Mouse (Mus musculus): ENCODE measurements around the gene Nfix.

Gene Nfix

DNA sequence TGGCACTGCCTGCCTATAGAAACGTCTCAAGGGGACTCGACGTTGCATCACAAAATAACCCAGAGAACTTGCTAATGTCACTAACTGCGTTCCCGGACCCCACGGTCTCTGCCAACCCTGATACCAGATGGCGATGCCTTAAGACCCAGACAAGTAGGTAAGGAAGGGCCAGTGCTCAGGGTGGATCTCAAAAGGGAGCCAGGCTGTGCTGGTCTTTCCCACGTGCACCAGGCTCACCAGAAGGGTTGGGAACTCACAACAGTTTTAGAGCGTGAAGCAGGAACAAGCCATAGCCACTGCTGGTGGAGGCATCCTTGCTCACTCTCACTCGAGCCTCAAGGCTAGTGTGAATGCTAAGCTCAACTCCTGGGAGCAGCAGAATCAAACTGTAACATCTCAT lies 32.9 kb downstream of the Nfix start:
- DNase-seq (ENCODE audit: low read depth, low spot score), result no peak

GRCm38 (mm10) chr8:84766422-84766821 lies 33.7 kb downstream of the Nfix start:
- no peak for DNase-seq (ENCODE audit: low read depth, low spot score)

DNA sequence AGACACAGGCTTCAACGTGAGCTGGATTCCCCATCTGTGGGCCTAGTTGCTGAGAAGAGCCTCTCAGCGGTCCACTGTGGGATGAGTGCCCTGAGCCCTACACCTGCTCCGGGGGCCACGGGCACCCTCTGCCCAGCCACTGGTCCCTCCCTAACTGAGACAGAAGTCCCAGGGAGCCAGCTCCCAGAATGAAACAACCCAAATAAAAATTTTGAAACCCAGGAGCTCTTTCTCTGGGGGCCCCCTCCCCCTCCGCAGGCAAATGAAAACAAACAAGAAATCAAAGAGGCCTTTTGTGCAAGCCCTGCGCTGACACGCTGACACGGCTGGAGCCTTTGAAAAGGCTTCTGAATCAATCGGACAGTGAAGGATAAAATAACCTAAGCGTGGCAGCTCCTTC lies 34.5 kb downstream of the Nfix start:
- no peak for DNase-seq (ENCODE audit: low read depth, low spot score)

DNA sequence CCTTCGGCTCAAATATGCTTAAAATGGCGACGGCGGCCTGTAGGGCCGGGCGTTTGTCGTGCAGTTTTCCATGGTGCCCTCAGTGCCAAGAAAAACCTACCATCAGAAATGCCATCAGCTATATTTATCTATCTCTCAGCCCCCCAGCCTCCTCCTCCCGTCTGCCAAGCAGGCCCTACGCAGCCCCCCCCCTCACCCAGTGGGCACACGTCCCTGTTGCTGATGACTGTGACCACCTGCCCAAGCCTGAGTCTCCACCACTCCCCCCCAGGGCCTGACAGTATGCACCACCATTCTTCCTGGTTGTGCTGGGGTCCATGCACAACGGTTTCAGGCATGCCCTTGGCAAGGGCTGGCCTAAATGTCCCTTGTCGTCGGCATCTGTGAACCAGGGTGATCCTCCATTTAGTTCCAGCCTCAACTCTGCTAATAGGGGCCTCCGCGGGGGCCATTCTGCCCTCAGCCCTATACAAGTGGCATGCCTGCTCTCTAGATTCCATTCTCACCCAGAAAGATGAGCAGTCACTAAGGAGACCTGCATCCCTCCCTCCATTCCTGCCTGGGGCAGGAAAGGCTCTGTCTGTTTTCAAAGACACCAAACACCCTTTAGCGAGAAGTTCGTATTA lies 35.2 kb downstream of the Nfix start:
- no peak for DNase-seq (ENCODE audit: low read depth, low spot score)

DNA sequence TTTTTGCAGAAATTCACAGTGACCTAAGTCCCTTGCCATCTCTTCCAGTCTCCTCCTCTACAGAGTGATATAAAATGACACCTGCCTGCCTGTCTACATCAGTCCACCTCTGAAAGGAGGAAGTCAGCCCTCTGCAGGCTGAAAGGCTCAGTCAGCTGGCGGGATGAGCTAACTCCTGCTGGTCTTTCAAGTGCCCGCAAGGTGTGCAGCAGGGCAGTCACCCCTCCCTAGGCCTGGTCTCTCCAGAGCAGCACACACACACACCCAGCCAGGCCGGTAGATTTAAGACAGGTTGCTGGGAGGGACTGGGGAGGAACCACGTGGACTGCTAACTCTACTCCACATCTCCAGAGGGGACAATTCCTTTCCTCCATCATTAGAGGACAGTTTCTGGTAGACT lies 36.0 kb downstream of the Nfix start:
- no peak for DNase-seq (ENCODE audit: low read depth, low spot score)

DNA sequence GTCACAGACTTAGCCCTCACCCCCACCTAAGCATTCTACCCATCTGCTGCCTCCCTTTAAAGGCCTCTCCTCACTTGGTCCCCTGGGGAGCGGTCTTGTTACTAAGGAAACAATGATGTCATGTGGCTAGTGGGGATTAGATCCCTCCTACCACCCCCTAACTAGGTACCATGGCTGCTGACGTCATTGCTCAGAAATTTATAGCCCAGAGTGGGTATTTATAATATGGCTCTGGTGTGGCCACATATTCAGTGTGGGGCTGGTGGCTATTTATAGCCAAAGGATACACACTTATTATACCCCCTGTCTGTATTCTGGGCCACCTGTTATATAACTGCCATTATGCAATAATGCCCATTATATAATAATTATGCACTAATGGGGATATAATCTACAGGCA lies 39.2 kb downstream of the Nfix start:
- no peak for DNase-seq (ENCODE audit: low read depth, low spot score)

DNA sequence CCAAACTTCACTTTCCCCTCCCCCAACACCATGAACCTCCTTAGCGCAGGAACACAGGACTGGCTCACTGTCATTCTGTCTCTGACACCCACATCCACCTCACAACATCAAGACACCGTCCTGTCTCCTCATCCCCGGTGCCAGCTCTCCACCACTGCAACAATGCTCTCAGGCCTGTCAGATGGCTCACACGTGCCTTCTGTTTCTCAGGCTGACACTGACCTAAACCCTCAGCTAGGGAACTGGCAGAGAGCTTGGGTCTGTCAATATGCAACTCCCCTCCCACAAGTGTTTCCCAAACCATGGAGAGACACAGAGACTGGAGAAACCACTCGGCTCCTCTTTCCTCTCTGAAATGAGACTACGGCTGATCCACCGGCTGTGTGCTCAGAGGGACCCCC lies 39.7 kb downstream of the Nfix start:
- no peak for DNase-seq (ENCODE audit: low read depth, low spot score)

DNA sequence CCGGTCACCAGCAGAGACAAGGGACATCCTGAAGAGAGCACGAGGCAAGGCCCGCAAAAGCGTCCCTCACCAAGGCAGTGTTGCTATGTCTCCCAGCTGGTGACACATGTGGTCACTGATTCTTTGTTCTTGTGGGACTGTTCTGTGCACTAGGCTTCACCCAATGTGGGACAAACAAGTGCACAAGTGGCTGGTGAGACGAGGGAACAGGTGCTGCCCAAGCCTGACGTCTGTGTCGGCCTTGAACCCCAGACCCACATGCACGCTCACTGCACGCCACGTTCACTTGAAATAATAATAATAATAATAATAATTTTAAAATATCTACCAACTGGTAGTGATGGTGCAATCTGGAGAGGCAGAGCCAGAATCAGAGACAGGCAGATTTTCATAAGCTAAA lies 40.4 kb downstream of the Nfix start:
- DNase-seq (ENCODE audit: low read depth, low spot score), result no peak

GRCm38 (mm10) chr8:84759126-84759525 lies 41.0 kb downstream of the Nfix start:
- no peak for DNase-seq (ENCODE audit: low read depth, low spot score)

DNA sequence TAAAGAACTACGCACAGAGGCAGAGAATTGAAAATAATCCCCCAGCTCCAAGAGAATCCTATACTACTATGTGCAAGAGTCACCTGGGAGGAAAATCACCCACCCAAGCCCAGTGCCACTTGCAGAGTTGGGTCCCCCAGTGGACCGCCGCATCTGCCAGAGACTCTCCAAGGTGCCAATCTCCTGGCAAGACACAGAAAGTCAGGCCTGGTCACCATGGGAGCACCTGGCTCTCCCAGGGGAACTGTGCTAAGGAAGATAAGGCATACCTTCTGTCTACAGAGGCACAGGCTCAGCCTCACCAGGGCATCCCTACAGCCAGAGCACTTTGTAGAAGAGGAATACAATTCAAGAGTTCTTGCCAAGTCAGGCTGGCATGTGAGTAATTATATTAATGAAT lies 41.8 kb downstream of the Nfix start:
- no peak for DNase-seq (ENCODE audit: low read depth, low spot score)

DNA sequence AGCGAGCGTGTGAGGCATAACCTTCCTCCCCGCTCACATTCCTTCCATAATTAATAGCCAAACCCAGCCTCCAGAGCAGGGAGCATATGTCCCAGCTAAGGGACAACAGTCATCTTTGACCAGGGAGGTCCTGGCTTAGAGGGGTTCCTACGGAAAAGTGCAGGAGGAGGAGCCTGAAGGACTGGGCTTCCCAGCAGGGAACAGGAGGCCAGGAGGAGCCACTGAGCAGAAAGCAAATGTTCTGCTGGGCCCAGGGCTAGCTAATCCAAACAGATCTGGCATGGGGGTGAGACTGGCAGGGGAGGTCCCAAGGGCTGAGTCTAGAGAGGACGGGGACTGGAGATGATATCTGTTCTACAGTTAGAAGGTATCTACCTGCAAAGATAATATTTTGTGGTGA lies 42.6 kb downstream of the Nfix start:
- DNase-seq (ENCODE audit: low read depth, low spot score), result no peak

- DNase-seq (ENCODE audit: low read depth, low spot score), result no peak
These were observed 47.2 kb downstream of the Nfix start for GRCm38 (mm10) chr8:84752734-84753582.

DNA sequence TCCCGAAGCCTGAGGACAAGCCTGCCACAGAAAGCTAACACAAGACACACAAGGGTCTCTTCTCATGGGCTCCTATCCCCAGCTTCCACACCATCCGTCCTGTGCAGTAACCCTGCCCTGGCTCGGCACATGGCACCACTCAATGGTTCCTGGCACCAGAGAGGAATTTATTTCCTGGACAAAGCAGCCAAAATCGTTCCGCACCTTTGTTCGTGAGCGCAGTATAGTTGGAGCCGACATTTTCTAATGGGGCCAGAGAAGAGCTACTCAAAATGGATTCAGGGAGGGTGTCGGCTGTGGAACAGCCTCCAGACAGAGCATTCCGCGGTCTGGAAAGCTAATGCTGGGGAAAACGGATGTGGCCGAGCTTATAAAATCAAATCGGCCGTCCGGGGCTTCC lies 50.6 kb downstream of the Nfix start:
- no peak for DNase-seq (ENCODE audit: low read depth, low spot score)

DNA sequence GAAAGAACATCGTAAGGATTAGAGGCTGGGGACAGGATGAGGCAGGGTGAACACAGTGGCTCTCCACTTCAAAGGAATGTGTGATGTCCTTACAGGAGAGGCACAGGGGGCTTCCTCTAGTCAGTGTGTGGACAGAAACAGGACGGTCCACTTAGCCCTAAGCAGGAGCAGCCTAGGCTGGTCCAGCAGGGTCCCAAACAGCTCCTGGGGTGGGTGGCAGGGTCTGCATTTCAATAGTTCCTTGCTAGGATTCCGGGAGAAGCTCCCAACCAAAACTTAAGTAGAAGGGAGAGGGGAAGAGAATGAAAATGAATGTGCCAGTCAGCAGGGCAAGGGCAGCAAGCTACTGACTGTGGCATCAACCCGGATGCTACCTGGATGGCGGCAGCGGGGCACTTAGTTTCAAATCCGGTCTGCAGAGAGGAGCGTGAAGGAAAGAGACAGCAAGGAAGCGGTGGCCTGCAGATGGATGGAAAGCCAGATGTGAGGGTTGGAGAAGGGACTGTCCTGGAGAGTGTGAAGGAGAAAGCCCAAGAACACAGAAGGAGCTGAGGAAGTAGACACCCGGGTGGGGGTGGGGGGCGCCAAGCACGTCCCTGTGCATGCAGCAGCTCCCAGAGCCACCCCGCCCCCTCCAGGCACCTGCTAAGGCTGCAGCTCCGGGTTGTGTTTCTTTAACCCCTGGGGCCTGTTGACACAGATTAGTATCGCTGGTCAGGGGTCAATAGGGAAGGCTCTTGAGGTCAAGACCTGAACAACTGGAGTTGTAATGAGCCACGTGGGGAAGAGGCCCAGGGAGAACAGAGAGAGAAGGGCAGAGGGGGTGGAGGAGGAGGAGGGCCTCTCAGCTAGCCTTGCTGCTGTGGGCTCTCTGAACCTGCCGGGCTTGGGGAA lies 54.9 kb downstream of the Nfix start:
- peak; percentile 41 for DNase-seq (ENCODE audit: low read depth, low spot score)

GRCm38 (mm10) chr8:84743517-84744420 lies 56.4 kb downstream of the Nfix start:
- DNase-seq (ENCODE audit: low read depth, low spot score), result no peak

DNA sequence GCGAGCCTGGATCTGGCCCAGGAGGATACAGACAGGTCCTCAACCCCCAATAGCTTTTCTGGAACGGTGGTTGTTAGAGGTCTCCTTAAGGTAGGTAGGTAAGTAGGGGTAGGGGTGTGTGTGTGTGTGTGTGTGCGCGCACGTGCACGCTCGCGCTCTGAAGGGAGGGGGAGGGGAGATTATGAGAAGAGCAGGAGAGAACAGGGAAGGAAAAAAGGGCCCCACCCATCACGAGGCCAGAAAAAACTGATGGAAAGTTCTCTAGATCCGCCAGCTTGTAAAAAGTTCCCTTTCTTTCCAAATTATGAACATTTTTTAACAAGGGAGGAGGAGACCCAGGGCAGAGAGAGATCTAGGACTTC lies 57.1 kb downstream of the Nfix start:
- no peak for DNase-seq (ENCODE audit: low read depth, low spot score)

DNA sequence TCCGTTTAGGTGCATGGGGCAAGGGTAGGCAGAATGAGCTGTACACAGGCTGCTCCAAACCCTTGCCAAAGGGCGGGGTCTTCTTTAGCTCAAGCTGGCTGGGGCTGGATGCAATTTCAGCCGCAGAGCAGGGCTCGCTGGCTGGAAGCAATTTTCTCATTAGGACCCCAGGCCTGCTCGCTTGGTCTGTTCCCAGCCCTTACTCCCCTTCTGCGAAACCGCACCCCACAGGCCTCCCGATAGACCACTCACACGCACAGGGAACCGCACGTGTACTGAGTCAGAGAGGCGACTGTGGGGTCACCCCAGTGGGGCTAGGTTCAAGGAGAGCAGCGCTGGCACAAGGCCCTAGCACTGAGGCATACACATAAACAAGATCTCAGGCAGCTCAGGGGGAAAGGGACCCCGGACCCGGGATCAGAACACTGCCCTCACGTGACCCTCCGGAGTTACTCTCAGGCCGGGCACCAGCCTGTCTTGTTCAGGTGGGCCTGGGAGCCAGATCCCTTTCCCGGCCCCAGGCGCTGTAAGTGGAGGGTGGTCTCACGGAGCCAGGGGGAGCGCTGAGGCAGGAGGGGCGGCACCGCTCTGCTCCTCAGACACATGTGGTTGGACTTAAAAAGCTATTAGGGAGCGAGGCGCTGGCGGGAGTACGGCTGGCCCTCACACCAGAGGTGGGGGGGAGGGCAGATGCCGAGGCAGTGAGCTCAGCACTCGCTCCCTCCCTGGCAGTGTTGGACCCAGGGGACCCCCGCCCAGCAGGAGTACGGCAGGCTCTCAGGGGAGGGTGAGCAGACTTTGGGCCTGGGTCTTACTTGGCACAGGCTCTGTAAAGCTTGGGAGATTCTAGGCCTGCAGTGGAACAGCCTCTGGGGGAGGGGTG lies 57.7 kb downstream of the Nfix start:
- peak; percentile 47 for DNase-seq (ENCODE audit: low read depth, low spot score)

DNA sequence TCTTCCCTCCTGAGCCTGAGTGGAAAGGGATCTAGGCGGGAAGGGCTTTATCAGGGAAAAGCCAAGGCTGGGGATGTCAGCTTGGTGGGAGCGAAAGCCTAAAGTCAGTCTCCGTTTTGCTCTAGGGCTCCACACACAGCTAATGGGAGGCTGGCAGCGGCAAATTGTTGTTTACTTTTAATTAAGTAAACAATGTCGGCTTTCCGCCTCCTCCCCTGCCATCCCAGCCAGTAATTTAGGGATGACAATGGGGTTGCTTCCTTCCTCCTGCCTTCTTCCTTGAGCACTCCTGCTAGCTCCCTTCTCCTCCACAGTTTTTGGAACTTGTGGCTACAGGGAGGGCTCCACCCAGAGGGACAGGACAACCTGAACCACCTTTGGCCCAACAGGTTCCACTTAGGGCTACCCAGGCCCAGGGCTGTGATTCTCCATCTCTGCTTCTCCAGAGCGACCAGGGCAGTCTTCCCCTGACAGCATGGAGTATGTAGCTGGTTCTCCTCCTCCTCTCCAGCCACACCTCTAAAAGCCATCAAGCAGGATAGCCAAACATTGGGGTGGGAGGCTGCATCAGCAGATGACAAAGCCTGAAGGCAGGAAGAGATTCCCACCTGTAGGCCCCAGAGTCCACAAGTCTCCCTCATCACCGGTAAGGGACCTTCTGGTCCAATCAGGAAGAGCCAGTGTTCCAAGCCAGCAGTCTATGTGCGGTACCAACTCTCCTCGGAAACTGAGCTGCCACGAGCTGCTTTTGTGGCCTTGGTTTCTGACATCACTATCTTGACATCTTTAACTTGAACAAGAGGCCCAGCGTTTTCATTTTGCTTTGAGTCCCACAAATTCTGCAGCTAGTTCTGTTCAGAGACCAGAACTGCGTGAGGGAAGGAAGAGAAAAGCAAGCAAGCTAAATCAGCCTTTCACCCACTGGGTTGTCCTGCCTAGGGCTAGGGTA lies 59.0 kb downstream of the Nfix start:
- DNase-seq (ENCODE audit: low read depth, low spot score), result no peak

DNA sequence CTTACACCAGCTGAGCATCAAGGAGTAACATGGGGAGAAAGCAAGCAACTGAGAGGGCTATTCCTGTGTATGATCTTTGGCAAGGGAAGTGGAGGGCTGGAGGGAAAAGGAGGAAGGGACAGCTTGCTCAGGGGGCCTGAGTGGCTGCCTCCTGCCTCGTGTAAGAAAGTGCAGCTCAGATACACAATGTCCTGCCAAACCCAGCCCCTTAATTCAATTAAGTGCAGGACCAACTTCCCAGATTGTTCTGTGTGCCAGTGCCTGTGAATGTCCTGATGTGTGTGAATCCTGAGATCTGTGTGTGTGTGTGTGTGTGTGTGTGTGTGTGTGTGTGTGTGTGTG lies 60.8 kb downstream of the Nfix start:
- no peak for DNase-seq (ENCODE audit: low read depth, low spot score)
